8 mouse cellular contexts compared by ENCODE assay signal in the genomic region with DNA sequence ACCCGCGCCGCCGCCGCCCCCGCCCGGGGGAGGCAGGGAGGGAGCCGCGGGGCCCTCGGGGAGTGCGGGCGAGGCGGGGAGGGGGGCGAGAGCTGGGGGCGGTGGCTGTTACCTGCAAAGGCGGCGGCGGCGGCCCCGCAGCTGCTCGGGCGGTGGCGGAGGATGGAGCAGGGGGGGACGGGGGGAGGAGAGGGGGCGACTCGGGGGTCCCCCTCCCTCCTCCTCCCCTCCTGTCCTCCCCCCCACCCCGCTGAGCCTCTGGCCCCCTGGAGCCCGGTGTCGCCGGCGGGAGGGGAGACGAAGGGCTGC. TPM values are rescaled to one million over a fixed set of nuclear protein-coding genes. Genes with fewer than 3 reads are reported as not detected.
DNase-seq lines count a peak whose midpoint lies in the region; ATAC-seq lines count a peak whose summit lies in the region.

Akt3 (minus strand) TSS at position 170 of the 309 bp plus-strand sequence.

- no peak for DNase-seq in left cerebral cortex, adult 18-20 months (ENCODE audit: low spot score in 2 of 2)
- DNase-seq in left cerebral cortex, adult 9 months (ENCODE audit: low spot score in 2 of 2), result no peak
- DNase-seq in adrenal gland, postnatal 10 days, result no peak
- no peak for DNase-seq in yolk sac, embryonic 10.5 days (ENCODE audit: low spot score)
- no peak for DNase-seq in spleen, adult 12 weeks (ENCODE audit: low spot score)

- no peaks in the 10 kb centered on the region for H3K36me3 ChIP-seq in forebrain, embryonic 16.5 days (ENCODE audit: control insufficient read depth, insufficient read depth)
- H3K36me3 ChIP-seq in hindbrain, embryonic 16.5 days (ENCODE audit: control insufficient read depth, insufficient read depth, low read length), result no peaks in the 10 kb centered on the region
- no peaks in the 10 kb centered on the region for H3K36me3 ChIP-seq in lung, embryonic 16.5 days (ENCODE audit: control insufficient read depth, insufficient read depth, low read length)

- peak within 1 kb of the TSS; percentile 95 for H3K4me2 ChIP-seq in forebrain, embryonic 16.5 days (ENCODE audit: low read length)
- peak within 1 kb of the TSS; percentile 97 for H3K4me2 ChIP-seq in hindbrain, embryonic 16.5 days (ENCODE audit: low read length)
- H3K4me2 ChIP-seq in lung, embryonic 16.5 days (ENCODE audit: low read depth, low read length), result peak within 1 kb of the TSS; percentile 95

- peak; percentile 52 for ATAC-seq in forebrain, embryonic 16.5 days
- peak; percentile 43 for ATAC-seq in hindbrain, embryonic 16.5 days
- ATAC-seq in lung, embryonic 16.5 days (ENCODE audit: low read depth), result peak; percentile 42

- no peaks in the 10 kb centered on the region for H3K27me3 ChIP-seq in forebrain, embryonic 16.5 days (replicated peaks; ENCODE audit: control insufficient read depth, insufficient read depth, low read length)
- no peaks in the 10 kb centered on the region for H3K27me3 ChIP-seq in hindbrain, embryonic 16.5 days (replicated peaks; ENCODE audit: control insufficient read depth, insufficient read depth, low read length)
- no peaks in the 10 kb centered on the region for H3K27me3 ChIP-seq in lung, embryonic 16.5 days (ENCODE audit: control insufficient read depth, insufficient read depth, low read depth, low read length)

- WGBS in forebrain, embryonic 16.5 days, result no CpG with 5 or more reads among the region's 32 CpGs
- 0% methylated on average over 4 of the region's 32 CpGs for WGBS in hindbrain, embryonic 16.5 days
- WGBS in lung, embryonic 16.5 days, result no CpG with 5 or more reads among the region's 32 CpGs

- H3K9ac ChIP-seq in forebrain, embryonic 16.5 days (replicated peaks; ENCODE audit: low read depth, low read length), result peak within 1 kb of the TSS; percentile 98
- peak within 1 kb of the TSS; percentile 99 for H3K9ac ChIP-seq in hindbrain, embryonic 16.5 days (ENCODE audit: low read depth, low read length)
- peak within 1 kb of the TSS; percentile 88 for H3K9ac ChIP-seq in lung, embryonic 16.5 days (ENCODE audit: low read length)

- H3K4me3 ChIP-seq in forebrain, embryonic 16.5 days (replicated peaks; ENCODE audit: low read length), result peak within 1 kb of the TSS; percentile 92
- H3K4me3 ChIP-seq in hindbrain, embryonic 16.5 days (ENCODE audit: low read length), result peak within 1 kb of the TSS; percentile 95
- peak within 1 kb of the TSS; percentile 96 for H3K4me3 ChIP-seq in lung, embryonic 16.5 days (ENCODE audit: low read length)

- H3K4me1 ChIP-seq in forebrain, embryonic 16.5 days (replicated peaks; ENCODE audit: control insufficient read depth, insufficient read depth, low read length), result peaks cover 17% of the 10 kb centered on the region
- peaks cover 10% of the 10 kb centered on the region for H3K4me1 ChIP-seq in hindbrain, embryonic 16.5 days (ENCODE audit: control insufficient read depth, insufficient read depth, low read depth, low read length)
- H3K4me1 ChIP-seq in lung, embryonic 16.5 days (replicated peaks; ENCODE audit: control insufficient read depth, insufficient read depth, low read length), result peaks cover 7% of the 10 kb centered on the region

- no peaks in the 10 kb centered on the region for H3K9me3 ChIP-seq in forebrain, embryonic 16.5 days (ENCODE audit: control insufficient read depth, low read length)
- no peaks in the 10 kb centered on the region for H3K9me3 ChIP-seq in hindbrain, embryonic 16.5 days (ENCODE audit: control insufficient read depth, low read length)
- H3K9me3 ChIP-seq in lung, embryonic 16.5 days (ENCODE audit: control insufficient read depth, low read length), result no peaks in the 10 kb centered on the region

- peak within 1 kb of the TSS; percentile 100 for H3K27ac ChIP-seq in forebrain, embryonic 16.5 days (ENCODE audit: low read length)
- H3K27ac ChIP-seq in hindbrain, embryonic 16.5 days (ENCODE audit: low read depth, low read length), result peak within 1 kb of the TSS; percentile 100
- peak within 1 kb of the TSS; percentile 95 for H3K27ac ChIP-seq in lung, embryonic 16.5 days (ENCODE audit: low read length)

RNA-seq across cellular contexts. Expression of gene Akt3, which starts in this region (rescaled TPM):
- total RNA-seq in left cerebral cortex, adult 18-20 months (2021), result 100 to 1,000 TPM; 258 to 260 TPM
- 10 to 100 TPM; 26.6 to 33.3 TPM for total RNA-seq in adrenal gland, postnatal 10 days (2021)
- 40.6 and 44.9 TPM in 2 replicates for polyA plus RNA-seq in forebrain, embryonic 16.5 days (2015; fragmentation: Nextera tagmentation; extraction: Ambion mirVana)
- polyA plus RNA-seq in hindbrain, embryonic 16.5 days (2015; fragmentation: Nextera tagmentation; extraction: Ambion mirVana), result 17.7 and 22.9 TPM in 2 replicates
- 4.1 and 5.1 TPM in 2 replicates for polyA plus RNA-seq in lung, embryonic 16.5 days (2015; fragmentation: Nextera tagmentation; extraction: Ambion mirVana)

Comparison
In these comparisons a context has a peak if more than half of its experiments do, and no peak if none do; other contexts are left out.
1. RNA of gene Akt3 (total RNA-seq): 258 to 260 TPM in left cerebral cortex, adult 18-20 months; 26.6 to 33.3 TPM in adrenal gland, postnatal 10 days; every median in the first group is over 4 times any median in the second.
2. Peak in every context shown above with its lines, with median percentiles within 50 percentile points of each other: ATAC-seq, H3K27ac ChIP-seq, H3K4me2 ChIP-seq, H3K4me3 ChIP-seq and H3K9ac ChIP-seq.